Mouse (Mus musculus): ENCODE data around the gene Spry2.

- TF ChIP-seq ZNF384 (IDR thresholded peaks at IDR 0.05; ENCODE audit: low read depth, low read length), result no peak
- no peak for TF ChIP-seq HCFC1 (IDR thresholded peaks at IDR 0.05; ENCODE audit: borderline replicate concordance, insufficient read depth, low read length)
These were observed 36.3 kb downstream of the Spry2 start for GRCm38 (mm10) chr14:105860276-105860675.

Data from ES-E14 (cell line).